Mouse (Mus musculus) stomach, embryonic 14.5 days (tissue): Measurements from ENCODE around the gene Rprml. TPM values are rescaled to one million over a fixed set of nuclear protein-coding genes. Genes with fewer than 3 reads are reported as not detected.

ENCODE experiments used
- ATAC-seq: fragments of 200-750 bp; cut with Nextera tagmentation; 2 replicates; pipeline ENCODE4 v1.8.0; 2017; ENCODE audit warnings: low read depth, moderate TSS enrichment; ENCODE audit not compliant: insufficient number of reproducible peaks, insufficient read depth, low FRiP score
- H3K27ac ChIP-seq: fragments of 300-500 bp; sonication (generic); 2 replicates; pipeline ENCODE4 v1.5.1; 2014; ENCODE audit warnings: mild to moderate bottlenecking, low read length, moderate library complexity, mixed read lengths
- H3K27me3 ChIP-seq: fragments of 300-500 bp; sonication (generic); 2 replicates; pipeline ENCODE4 v1.6.1; 2014; ENCODE audit warnings: low read length, control low read depth, mixed read lengths; ENCODE audit not compliant: control insufficient read depth, insufficient read depth
- H3K36me3 ChIP-seq: fragments of 300-500 bp; sonication (generic); 2 replicates; pipeline ENCODE4 v1.6.1; 2014; ENCODE audit warnings: mild to moderate bottlenecking, control low read depth, low read length, moderate library complexity, mixed read lengths; ENCODE audit not compliant: control insufficient read depth, insufficient read depth
- H3K4me1 ChIP-seq: fragments of 300-500 bp; sonication (generic); 2 replicates; pipeline ENCODE4 v1.6.1; 2014; ENCODE audit warnings: low read length, control low read depth, mixed read lengths; ENCODE audit not compliant: control insufficient read depth, insufficient read depth
- H3K4me2 ChIP-seq: fragments of 300-500 bp; sonication (generic); replicated peaks from 2 replicates; pipeline ENCODE4 v1.6.1; 2014; ENCODE audit warnings: low read depth, low read length, control low read depth
- H3K4me3 ChIP-seq: fragments of 300-500 bp; sonication (generic); 2 replicates; pipeline ENCODE4 v1.5.1; 2014; ENCODE audit warnings: low read depth, low read length, control low read depth
- H3K9ac ChIP-seq: fragments of 300-500 bp; sonication (generic); replicated peaks from 2 replicates; pipeline ENCODE4 v1.6.1; 2014; ENCODE audit warnings: low read depth, mild to moderate bottlenecking, control low read depth, low read length, moderate library complexity, mixed read lengths
- H3K9me3 ChIP-seq: fragments of 300-500 bp; sonication (generic); 2 replicates; pipeline ENCODE4 v1.6.1; 2016; ENCODE audit warnings: low read depth, low read length, control low read depth; ENCODE audit not compliant: control insufficient read depth
- WGBS: fragments of 180-500 bp; shearing (Covaris S2); extraction: QIAGEN DNeasy Blood & Tissue Kit; methylation state at CpG from one replicate; pipeline ENCODE4 v1.1.7; 2014; 5-methylcytosine and 5-hydroxymethylcytosine counted together
- polyA plus RNA-seq: library from polyadenylated mRNA; unstranded; fragments of >200 nt; fragmentation: Nextera tagmentation; extraction: Ambion mirVana; gene quantifications from 2 replicates; pipeline ENCODE4 v1.2.1, GENCODE M21; 2014

Gene Rprml
- polyA plus RNA-seq, 1 experiment from 2014 or later = not detected

DNA sequence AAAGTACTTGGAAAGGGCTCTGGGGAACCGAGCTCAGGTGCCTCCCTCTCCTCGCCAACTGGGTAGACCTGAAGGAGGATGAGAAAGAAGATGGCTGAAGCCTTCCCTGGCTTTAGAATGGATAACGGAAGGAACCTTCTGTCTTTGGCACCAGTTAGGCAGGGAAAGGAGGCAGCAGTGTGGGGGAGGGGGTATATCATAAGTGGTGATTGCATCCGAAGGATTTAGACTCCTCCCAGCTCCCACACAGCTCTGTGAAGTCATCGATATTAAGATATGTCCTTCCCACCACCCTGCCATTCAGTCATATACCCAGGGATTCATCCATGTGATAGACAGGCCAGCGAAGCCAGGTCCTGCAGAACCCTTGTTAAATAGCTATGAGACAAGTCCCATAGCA is 2.1 kb downstream of the Rprml start:
- ATAC-seq = no peak
- H3K4me3 ChIP-seq = no peak overlapping the region
- no peak overlapping the region for H3K27ac ChIP-seq
- H3K36me3 ChIP-seq = no peaks in the 10 kb centered on the region
- H3K9me3 ChIP-seq = no peaks in the 10 kb centered on the region
- no peak overlapping the region for H3K4me2 ChIP-seq
- no peak overlapping the region for H3K9ac ChIP-seq
- WGBS = 81% methylated on average over 6 of the region's 6 CpGs
- peaks cover 51% of the 10 kb centered on the region for H3K27me3 ChIP-seq
- H3K4me1 ChIP-seq = 0 out of 2 replicates have a peak, but pooled peaks cover 10% of the 10 kb centered on the region

DNA sequence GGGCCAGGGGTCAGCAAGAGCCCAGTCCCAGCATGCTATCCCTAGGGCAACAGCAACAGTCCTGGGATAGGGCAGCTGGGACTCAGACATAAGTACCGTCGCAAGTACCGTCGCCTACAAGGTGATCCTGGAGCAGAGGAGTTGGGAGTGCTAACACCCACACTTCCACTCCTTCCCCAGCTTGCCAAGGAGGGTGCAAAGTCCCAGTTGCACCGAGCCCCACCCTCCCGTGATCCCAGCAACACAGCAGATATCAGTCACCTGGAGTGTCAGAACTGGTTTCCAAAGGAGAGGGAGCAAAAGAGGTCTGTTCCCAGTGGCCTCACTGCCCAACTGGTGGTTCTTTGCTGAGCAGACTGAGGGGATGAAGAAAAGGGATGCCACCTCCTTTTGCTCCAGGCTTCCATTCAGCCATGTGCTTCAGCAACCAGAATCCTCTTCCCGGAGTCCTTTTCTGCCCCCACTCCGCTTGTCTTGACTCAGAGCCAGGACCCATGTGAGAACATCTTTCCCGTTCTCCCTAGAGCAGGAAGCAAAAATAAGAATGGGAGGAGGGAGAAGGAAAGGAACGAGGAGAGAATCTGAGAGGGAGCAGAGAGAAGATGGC is 4.1 kb downstream of the Rprml start:
- 65% methylated on average over 10 of the region's 10 CpGs for WGBS
- Histone ChIP-seq H3K9ac (no peak overlapping the region), H3K4me2 (no peak overlapping the region), H3K27ac (no peak overlapping the region), H3K27me3 (peaks cover 40% of the 10 kb centered on the region), H3K36me3 (no peaks in the 10 kb centered on the region), H3K9me3 (no peaks in the 10 kb centered on the region), H3K4me1 (0 out of 2 replicates have a peak, but pooled peaks cover 10% of the 10 kb centered on the region), H3K4me3 (no peak overlapping the region)
- ATAC-seq = no peak

DNA sequence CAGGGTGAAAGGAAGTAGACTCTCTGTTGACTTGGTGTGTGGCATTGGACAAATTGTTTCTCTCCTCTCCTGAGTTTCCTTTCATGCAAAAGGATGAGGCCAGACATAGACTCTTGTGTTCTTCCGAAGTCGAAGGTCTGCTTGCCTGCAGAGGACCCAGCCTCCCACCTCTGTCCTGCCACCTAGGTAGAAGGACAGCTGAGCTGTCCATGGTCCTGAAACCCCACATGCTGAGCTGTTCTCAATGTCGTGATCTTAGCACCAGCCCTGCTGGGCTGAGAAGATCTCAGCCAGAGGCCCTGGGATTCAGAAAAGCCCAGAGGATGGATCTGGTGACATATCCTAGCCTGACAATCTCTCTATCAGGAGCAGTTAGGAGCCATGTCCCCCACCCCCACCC is 7.2 kb downstream of the Rprml start:
- Histone ChIP-seq H3K36me3 (no peaks in the 10 kb centered on the region), H3K27me3 (peaks cover 16% of the 10 kb centered on the region), H3K9ac (no peak overlapping the region), H3K4me3 (no peak overlapping the region), H3K9me3 (no peaks in the 10 kb centered on the region), H3K27ac (no peak overlapping the region), H3K4me2 (no peak overlapping the region), H3K4me1 (no peaks in the 10 kb centered on the region)
- no peak for ATAC-seq
- 5% methylated on average over 3 of the region's 3 CpGs for WGBS

DNA sequence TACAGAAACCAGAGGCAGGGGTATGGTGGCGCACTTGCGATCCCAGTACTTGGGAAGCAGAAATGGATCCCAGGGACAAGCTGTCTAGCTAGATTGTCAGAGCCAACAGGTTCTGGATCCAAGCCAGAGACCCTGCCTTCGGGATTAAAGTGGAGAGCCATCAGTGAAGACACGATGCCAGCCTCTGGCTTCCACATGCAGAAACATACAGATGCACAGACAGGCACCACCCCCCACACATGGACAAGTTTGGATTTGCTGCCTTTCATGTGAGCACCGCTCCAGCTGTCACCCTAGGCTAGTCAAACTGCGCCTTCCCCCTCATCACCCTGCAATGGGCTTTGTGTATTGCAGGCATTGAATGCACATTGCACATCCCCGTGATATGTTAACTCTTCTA is 8.8 kb downstream of the Rprml start:
- H3K9ac ChIP-seq = no peak overlapping the region
- no peaks in the 10 kb centered on the region for H3K36me3 ChIP-seq
- no peaks in the 10 kb centered on the region for H3K9me3 ChIP-seq
- no peak overlapping the region for H3K4me3 ChIP-seq
- peaks cover under 1% of the 10 kb centered on the region; the same call in 1 of the 2 replicates for H3K27me3 ChIP-seq
- WGBS = 84% methylated on average over 7 of the region's 7 CpGs
- H3K4me1 ChIP-seq = no peaks in the 10 kb centered on the region
- no peak overlapping the region for H3K4me2 ChIP-seq
- no peak for ATAC-seq
- no peak overlapping the region for H3K27ac ChIP-seq

DNA sequence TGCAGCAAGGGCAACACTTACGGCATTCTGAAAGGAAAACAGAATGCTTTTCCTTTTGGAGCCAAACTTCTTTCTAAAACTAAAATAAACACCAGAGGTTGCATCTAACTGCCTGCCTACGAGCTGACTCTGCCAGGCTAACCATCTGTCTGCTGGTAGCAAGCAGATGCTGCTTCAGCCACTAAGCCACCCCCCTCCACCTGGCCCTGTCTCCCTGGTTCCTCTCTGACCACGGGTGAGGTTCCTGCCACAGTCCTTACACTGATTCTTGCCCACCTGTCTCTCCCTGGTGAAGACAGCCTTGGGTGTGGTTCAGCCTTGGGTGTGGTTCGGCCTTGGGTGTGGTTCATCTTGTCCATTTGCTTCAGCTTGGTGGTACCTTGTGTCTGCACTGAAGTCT is 12.5 kb downstream of the Rprml start:
- Histone ChIP-seq H3K36me3 (no peaks in the 10 kb centered on the region), H3K4me3 (no peak overlapping the region), H3K9ac (no peak overlapping the region), H3K27ac (no peak overlapping the region), H3K9me3 (no peaks in the 10 kb centered on the region), H3K4me2 (no peak overlapping the region), H3K4me1 (no peaks in the 10 kb centered on the region), H3K27me3 (no peaks in the 10 kb centered on the region)
- ATAC-seq = no peak
- WGBS = 54% methylated on average over 4 of the region's 4 CpGs

DNA sequence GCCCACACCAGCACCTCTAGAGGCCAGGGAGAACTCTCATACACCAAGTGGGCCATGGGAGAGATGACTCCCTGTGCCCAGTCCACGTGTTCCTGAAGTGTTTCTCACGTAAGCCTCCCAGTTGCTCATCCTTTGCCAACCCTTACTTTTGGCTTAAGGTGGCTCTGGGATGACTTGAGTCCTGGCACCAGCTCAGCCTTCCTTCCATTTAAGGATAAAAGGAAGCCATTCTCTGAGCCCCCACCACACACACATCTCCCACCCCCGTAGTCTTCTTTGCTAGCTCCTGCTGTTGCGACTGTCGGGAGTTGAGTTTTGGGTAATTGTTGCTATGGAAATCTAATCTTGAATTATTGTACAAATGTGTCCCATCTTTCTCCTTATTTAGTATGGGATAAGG is 13.2 kb downstream of the Rprml start:
- WGBS = 79% methylated on average over 5 of the region's 5 CpGs
- no peaks in the 10 kb centered on the region for H3K4me1 ChIP-seq
- no peak for ATAC-seq
- H3K4me2 ChIP-seq = no peak overlapping the region
- H3K4me3 ChIP-seq = no peak overlapping the region
- no peaks in the 10 kb centered on the region for H3K27me3 ChIP-seq
- no peaks in the 10 kb centered on the region for H3K36me3 ChIP-seq
- no peaks in the 10 kb centered on the region for H3K9me3 ChIP-seq
- no peak overlapping the region for H3K27ac ChIP-seq
- H3K9ac ChIP-seq = no peak overlapping the region

DNA sequence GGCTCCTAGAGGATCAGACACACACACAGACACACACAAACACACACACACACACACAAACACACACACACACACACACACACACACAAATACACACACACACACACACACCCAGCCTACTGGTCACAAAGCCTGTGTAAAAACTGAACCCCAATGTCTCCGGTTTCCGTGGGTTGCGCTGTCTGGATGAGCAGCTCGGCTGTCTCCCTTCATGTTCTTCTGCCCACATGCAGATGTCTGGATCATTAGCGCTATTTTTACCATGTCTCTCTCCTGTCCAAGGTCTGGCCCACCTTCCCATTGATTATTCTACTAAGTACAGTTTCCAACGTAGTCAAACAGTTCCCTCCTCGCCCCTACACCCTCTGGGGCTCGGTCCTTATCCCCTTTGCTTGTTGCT is 13.7 kb downstream of the Rprml start:
- no peak for ATAC-seq
- no peak overlapping the region for H3K9ac ChIP-seq
- no peak overlapping the region for H3K4me2 ChIP-seq
- H3K36me3 ChIP-seq = no peaks in the 10 kb centered on the region
- no peaks in the 10 kb centered on the region for H3K9me3 ChIP-seq
- no peak overlapping the region for H3K4me3 ChIP-seq
- H3K4me1 ChIP-seq = no peaks in the 10 kb centered on the region
- no peaks in the 10 kb centered on the region for H3K27me3 ChIP-seq
- WGBS = 82% methylated on average over 8 of the region's 8 CpGs
- no peak overlapping the region for H3K27ac ChIP-seq

DNA sequence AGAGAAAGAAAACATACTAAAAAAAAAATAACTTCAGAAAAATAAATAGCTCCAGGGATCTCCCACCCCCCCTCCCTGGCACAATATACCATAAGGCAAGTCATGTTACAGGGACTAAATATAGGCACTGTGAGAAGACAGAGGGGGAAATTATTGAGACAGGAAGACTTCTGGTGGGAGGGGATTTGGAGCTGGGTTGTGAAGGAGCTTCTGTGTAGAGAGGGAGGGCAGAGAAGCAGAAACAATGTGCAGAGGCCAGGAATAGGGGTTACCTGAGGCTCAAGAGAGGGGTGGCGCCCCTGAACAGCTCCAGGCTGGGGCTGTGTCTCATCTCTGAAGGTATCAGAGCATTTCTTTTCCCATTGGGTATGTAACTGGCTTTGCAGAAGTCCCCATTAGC is 16.3 kb downstream of the Rprml start:
- no peaks in the 10 kb centered on the region for H3K27me3 ChIP-seq
- no peaks in the 10 kb centered on the region for H3K36me3 ChIP-seq
- no peak overlapping the region for H3K27ac ChIP-seq
- ATAC-seq = no peak
- WGBS = 79% methylated on average over 1 of the region's 1 CpGs
- no peak overlapping the region for H3K9ac ChIP-seq
- H3K9me3 ChIP-seq = no peaks in the 10 kb centered on the region
- no peak overlapping the region for H3K4me3 ChIP-seq
- H3K4me2 ChIP-seq = no peak overlapping the region
- H3K4me1 ChIP-seq = no peaks in the 10 kb centered on the region
